Mouse (Mus musculus): ENCODE results near the gene Eml2.

DNA sequence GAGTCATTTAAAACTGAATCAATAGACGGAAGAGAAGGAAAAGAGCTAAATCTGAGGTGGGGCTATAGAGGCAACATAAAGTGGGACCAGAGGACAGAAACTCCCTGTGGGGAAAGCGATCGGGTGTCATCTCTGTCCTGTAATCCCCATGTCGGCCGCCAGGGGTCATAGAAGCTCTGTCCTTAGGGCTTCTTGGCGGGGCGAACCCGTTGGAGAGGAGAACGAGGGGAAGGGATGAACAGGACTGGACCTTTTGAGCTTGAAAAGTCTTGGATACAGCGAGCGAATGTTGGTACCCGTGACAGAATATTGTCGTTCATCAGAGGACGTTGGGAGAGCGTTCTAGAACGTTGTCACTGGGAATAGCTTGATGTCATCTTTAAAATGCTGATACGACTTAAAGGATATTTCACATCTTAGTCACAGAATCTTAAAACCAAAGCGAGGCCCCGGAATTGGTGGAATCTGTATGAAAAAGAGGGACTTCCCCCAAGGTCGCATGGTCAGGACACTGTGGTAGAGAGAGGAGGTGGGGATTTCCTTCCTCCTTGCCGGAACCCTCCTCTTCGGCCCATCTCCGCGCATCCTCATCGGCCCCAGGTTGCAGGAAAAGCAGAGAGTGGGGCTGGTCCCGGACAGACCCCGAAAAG, 2.3 kb downstream of the Eml2 start:
- TF ChIP-seq TAL1 (IDR thresholded peaks at IDR 0.05; ENCODE audit: low read length): no peak
- no peak for TF ChIP-seq GATA1 (IDR thresholded peaks at IDR 0.05; ENCODE audit: low read length)
